Mouse (Mus musculus) cerebellum, adult (tissue): ENCODE results near the gene Ctdsp2.

Experiments
- ATAC-seq: cut with Nextera tagmentation; 2 replicates; pipeline ENCODE4 v1.9.2; 2017; ENCODE audit warnings: mild to moderate bottlenecking, moderate library complexity, mixed read lengths; ENCODE audit not compliant: insufficient number of reproducible peaks, low FRiP score, low TSS enrichment

The Ctdsp2 gene

DNA sequence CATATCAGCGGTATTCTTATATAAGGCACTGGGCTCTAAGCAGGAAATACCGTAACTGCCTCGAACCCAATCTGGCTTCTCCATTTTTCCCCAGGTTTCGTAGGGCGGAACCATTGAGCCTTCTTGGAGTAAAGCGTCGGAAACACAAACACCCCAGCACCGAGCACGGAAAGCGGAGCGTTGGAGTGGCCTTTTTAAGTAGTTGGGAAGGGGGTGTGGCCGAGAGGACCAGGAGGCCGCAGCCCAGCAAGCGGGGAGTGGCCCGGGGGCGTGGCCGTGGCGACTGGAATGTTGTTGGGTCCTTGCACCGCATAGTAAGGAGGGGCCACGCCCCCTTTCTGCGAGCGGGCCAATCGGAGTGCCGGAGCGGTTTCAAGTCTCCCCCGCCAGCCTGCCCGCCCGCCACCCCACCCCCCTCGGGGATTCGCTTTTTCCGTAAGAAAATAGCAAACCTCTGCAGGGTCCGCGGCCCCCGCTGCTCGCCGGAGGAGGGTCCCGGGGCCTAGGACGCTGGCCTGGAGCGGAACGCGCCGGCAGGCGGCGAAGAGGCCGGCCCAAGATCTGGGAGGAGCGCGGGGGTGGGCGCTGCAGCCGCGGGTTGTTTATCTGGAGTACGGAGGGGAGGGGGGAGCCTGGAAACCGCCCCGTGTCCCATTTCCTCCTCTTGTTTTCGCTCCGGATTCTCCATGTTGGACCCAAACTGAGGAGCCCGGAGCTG, at the start of gene Ctdsp2:
Gene Ctdsp2 (plus strand): TSS at position 441 of the 718 bp plus-strand sequence.
- ATAC-seq, result peak; percentile 78

DNA sequence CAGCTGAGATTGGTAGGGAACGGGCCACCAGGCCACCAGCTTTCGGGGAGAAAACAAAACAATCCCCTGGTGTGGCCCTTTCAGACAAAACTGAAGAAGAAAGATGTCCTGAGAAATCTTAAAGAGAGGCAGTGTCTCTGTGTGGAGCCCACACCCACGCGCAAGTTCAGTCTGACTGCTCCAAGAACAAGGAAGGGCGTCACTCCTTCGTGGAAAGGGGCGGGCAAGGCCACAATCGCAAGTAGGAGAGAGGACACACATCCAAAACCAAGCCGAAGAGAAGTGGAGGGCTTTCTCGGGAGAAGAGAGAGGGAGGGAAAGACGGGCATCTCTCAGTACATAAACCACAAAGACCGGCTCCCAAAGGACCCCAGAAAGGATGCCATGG, 49.7 kb upstream of the Ctdsp2 start:
- ATAC-seq, result peak; percentile 31

DNA sequence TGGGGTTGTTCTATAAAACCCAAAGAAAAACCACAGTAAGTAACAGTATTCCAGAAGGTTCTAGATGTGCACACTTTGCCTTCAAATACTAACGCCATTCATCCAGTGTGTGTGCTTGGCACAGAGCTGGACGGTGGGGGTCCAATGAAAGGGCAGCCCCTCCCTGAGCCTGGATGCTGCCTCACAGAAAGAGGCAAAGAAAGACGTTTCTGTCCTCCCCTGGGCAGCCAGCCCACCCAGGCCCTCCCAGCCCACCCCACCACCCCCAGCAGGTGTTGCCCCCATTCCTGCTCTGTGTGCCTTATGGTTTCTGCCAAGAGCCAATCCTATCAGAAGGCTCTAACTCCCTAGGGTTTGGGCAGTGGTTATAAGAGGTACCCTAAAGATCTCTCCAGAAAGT, 49.0 kb upstream of the Ctdsp2 start:
- ATAC-seq, result no peak

DNA sequence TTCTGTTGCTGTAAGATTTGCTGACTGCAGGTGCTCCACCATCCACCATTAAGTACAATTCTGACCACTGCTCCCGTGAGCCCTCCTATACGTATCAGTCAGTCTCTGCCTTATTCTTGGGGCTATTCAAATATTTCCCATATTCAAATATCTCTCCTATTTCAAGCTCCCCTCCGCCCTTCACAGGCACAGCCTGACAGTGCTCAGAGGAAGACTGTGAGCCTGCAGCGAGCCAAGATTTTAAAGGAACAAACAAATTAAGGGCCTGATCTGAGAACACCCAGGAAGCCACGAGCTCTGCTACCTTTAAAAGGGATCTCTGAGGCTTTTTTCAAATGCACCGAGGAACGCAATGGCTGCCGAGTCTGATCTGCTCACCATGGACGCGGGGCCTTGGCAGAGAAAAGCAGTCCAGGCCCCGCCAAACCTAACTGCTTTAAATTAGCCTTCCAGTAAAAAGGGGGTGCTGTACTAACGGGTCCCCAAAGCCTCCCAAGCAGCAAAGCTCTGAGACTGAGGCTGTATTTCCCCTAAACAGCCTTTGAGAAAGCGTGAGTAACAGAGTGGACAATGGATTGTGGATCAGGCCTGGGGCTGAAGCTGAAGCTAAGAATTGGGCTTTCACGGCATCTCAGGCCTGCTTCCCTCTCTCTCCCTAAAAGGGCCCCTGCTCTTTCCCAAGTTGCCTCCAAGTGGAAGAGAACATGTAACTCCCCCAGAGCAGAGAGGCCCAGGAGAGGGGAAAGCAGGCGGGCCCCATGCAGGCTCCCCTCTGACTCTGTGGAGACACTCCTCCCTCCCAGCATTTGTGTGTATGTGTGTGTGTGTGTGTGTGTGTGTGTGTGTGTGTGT, 48.0 kb upstream of the Ctdsp2 start:
- no peak for ATAC-seq

DNA sequence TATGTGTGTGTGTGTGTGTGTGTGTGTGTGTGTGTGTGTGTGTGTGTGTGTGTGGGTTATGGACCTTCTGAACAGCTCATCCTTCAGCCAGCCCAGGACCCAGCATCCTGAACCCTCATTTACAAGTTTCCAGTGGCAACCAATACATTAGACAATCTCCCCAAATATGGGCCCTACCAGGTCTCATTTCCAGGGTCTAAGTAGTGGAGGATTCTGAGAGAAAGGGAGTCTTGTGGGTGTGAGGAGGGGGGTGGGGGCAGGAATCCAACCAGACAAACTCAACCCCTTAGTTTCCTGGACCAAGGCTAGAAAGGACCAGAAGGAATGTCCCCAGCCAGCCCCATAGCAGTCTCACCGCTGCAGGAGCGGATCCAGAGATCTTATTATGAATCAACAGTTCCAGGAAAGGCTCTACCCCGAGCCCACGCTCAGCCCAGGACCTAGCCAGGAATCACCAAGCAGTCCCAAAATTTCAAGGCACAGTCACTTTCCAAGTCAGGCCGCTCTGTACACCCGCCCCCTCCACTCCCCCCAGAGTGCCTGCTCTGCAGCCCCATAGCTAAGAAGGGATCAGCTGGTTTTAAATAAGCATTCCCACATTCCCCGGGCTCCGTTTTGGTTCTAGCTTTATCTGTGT, 47.3 kb upstream of the Ctdsp2 start:
- no peak for ATAC-seq

DNA sequence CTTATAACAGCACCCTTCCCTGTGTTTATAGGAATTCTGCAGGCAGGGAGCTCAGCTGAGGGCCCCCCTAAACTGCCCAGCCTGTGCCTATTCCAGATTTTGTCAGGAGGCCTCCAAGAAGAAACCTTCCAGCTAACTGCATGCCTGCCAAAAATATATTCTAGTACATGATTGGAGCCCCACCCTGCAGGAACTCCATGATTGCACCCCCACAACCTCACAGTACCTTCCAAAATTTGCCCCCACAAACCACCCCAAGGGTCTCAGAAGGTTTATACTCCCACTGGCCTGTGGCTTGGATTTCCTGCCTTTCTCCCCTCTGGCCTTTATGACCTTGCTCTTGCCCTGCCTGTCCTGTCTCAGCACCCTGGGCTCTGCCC, 46.8 kb upstream of the Ctdsp2 start:
- ATAC-seq, result no peak

DNA sequence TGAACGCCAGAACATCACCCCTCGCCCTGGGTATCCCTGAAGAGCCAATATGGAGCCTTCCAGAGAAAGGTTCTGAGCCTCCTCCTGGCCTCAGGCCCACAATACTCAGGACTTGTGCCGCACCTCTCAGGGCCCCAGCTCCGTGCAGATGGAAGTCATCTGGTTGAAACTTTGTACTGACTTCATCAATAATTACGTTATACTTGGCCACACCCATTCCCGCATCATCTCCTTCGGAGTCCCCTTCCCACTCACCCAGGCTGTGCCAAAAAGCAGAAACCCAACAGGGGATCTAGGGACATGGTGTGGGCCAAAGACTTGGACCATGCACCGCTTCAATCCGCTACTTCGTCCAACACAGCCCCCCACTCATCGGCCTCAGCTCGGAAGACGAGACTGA, 44.0 kb upstream of the Ctdsp2 start:
- ATAC-seq, result no peak

DNA sequence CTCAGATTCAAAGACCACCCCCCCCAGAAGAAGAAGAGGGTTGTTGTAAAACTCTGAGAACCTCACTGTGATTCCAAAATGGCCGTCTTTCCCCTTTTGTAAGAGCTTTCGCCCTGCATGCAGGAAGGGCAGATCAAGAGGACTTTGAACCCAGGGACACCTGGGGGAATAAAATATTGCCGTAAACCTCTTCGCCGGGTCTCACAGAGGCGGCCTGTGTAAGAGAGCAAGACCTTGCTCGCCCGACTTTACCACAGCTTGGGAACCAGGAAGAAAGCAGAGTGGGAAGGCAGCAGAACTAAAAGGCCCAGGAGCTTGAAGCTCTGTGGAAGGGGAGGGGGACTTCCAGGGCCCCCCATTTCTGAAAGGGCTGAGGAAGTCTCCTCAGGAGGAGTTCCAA, 43.4 kb upstream of the Ctdsp2 start:
- ATAC-seq, result no peak

DNA sequence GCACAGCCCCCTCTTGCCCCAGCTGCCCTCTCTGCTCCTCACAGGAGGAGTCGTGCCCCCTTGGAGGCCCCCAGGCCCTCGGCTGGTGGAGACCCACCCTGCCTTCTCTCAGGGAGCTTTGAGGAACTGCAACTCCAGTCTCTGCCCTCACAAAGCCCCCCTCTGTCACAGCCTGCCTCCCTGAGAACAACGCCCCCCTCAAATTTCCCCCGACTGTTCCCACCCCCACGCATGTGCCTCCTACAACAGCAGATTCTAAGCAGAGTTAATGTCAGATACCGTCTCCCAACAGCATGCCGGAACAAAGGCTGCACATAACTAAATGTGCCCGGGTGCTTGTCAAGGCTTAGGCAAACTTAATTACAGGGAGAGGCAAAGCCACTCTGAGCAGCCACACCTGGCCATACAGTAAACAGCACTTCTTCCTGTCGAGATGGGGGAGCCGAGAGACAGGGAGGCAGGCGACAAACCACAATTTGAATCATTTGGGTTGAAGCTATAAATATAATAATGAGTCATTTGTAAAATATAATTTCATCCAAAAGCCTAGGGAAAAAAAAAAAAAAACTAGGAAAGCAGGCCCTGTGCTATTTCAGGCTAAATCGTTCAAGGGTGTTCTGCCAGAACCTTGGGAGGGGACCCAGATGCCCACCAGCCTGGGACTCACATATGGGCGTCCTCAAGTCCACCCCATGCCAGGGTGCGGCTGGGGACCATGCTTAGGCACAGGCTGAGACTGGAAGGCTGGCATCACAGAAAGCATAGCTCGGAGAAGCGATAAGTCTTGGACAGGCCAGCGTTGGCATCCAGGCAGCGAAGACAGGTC, 42.7 kb upstream of the Ctdsp2 start:
- no peak for ATAC-seq

DNA sequence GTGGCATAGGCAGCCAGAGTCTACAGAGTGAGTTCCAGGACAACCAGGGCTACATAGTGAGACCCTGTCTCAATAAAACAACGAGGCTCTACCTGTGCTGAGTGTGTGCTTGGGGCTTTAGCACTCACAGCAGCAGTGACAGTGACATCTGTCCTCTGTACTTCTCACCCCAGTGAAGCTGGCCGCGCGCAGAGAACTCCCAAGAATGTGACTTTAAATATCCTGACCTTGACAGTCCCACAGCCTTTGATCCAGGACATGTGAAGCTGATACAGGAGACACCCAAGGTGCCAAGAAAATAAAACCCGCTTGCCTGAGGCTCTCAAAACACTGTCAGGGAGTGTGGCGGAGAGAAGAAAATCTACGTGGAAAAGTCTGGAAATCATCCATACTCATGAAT, 37.6 kb upstream of the Ctdsp2 start:
- no peak for ATAC-seq

DNA sequence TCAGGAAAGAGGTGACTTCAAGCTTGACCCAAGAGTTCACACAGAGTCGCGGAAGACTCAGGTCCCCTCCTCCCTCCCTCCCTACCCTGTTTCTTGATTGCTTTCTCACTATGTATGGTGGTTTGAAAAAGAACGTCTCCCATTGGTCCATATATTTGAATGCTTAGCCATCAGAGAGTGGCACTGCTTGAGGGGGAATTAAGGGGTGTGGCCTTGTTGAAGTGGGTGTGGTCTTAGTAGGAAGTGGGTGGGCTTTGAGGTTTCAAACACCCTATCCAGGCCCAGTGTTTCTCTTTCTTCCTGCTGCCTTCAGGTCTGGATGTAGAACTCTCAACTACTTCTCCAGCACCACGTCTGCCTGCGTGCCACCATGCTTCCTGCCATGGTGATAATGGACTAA, 33.0 kb upstream of the Ctdsp2 start:
- ATAC-seq, result no peak

DNA sequence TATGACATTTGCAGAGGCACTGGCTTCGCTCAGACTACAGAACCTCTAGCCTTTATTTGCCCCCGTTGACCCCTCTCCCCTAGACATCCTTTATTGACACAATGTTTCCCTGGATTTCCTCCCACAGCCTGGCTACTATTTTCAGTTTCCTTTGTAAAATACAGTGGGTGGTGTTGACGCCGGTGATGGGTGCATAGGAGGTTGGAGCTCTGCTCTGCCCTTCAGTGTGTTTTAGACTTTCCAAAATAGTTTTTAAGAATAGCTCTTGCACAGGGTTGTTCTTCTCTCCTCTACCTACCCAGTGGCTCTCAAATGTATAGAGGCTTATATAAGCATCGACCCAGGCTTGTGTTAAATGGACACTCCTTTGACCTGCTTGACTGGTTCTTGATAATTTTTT, 28.7 kb upstream of the Ctdsp2 start:
- ATAC-seq, result no peak

DNA sequence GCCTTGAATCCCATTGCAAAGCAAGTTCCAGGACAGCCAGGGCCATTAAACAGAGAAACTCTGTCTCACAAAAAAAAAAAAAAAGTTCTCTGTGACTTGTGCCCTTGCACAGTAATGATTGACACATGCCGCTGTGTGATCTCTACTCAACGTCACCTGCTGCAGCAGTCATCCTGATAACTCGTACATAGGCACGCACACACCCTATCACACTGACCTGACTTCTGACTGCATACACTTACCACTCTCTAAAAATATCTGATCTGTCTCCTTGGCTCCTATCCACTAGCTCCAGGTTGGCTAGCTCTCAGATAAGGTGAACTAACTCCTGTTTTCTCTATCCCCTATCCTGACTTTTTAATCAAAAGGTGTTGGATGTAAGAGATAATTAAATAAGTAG, 27.9 kb upstream of the Ctdsp2 start:
- ATAC-seq, result no peak

DNA sequence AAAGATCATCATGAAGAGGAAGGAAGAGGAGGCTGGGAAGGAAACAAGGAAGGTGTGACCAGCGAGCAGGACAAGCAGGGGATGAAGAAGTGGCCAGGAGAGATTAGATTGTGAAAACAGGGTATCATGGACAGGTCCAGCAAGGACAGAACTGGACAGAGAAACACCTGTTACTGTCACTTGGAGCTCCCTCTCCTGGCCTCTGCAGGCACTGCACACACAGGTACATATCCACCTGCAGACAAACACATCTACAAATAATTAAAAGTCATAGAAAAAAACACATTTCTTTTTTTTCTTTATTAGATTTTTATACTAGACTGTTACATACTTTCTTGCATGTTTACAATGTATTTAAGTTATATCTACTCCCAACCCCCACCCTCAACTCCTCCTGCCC, 26.1 kb upstream of the Ctdsp2 start:
- no peak for ATAC-seq

DNA sequence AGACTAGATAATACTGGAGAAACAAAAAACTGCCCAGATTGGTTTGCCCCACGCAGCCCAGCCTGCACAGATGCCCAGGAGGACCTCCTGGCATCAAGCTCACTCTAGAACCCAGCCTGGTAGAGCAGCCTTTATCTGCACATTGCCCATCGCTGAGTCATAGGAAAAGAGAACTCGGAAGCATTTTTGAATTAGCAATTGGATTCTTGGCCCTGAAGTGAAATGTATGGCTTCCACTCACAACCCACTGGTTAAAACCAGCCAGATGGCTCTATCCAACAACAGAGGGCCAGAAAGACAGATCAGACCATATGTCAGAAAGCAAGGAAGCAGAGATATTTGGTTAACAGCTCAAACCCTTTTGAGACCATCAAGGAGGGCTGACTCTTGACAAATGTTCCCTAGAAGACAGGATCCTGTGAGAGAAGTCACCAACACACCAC, 25.5 kb upstream of the Ctdsp2 start:
- peak; percentile 82 for ATAC-seq

DNA sequence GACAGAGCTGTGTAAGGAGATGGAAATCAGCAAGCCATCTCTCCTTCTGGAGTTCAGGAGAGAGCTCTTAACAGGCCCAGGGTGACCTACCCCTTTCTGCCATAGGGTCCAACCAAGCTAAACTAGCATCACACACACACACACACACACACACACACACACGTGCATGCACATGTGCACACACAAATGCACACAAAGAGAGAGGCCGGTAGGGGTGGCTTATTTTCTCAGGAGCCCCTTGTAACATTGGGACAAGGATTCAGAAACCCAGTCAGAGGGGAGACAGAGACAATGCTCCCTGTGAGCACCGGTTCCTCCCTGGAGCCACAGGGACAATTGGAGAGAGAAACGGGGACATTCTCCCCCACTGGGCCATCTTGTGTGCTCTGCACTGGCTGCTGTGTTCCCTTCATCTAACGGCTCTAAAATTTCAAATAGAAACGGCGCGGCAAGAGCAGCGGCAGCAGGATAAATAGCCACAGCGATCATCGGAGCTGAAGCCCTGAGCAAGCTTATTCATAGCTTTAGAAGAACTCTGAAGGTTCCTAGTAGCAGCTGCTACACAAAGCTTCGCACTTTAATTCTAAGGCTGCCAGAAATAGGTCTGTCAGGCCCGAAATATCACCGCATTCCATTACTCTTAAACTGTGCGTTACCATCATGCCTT, 21.7 kb upstream of the Ctdsp2 start:
- no peak for ATAC-seq

DNA sequence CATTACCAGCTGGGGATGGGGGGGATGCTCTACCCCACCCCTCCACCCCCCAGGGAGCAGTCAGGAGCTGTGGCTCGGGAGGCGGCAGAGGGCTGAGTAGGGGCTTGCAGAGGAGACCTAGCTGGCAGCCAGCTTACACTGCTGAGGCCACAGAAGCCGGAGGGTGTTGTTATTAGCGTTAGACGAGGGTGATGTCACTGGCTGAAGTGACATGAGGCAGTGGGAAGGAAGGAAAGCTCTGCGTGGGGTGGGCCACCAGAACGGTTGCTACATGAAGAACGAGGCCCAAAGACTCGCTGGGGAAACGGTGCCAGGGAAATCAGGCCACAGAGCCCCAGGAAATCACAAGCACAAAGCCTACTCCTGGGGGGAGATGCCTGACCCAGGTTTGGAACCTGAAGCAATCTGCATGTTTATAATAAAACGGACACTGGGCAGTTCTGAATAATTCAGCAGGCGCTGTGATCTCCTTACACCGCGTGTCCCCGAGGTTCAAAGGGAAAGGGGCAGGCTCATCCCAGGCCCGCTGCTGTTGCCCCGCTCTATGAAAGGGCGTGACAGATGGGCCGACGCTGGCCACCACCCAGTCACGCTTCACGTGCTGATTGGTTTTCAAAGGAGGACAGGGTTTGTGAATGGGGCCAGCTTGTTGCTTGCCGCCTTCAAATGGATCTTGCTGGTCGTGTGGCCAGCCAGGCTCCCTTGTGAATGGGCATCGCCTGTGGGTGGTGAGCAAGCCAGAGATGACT, 21.0 kb upstream of the Ctdsp2 start:
- ATAC-seq, result peak; percentile 51; the same call in 1 of the 2 replicates

DNA sequence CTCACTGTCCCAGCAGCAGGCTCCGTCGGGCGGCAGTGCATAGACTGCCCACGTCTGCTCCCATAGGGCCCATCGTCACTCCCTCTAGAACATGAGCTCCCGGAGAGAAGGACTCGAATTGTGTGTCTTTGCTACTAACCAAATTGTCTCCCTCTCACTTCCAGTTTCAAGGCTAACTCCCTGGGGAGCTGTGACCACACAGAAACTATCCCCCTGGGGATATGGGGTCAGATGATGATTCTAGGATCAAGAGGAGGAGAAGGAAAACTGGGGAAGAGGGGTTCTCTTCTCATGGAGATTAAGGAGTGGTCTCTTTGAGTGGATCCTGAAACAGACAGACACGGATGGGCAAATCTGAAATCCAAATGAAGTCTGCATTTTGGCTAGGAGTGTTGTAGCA, 18.0 kb upstream of the Ctdsp2 start:
- ATAC-seq, result no peak

DNA sequence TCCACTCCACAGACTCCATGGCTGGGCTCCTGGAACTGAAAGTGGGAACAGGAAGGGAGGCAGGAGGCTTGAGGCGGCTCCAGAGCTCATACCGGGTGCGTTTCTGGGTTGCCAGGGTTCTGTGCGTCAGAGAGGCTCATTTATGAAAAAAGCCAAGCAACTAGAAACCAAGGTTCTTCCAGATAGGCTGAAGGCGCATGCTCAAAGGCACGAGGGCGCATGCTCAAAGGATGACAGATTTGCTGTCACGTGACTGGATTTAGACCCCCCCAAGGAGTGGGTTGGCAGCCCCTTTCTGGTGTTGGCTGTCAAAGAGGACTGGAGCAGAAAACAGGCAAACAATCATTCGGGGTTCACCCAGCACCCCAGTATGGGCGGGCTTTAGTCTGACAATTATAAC, 16.8 kb upstream of the Ctdsp2 start:
- ATAC-seq, result peak; percentile 41; the same call in 1 of the 2 replicates
